Mouse (Mus musculus): ENCODE measurements at regions not wholly inside any gene's neighbourhood (a gene's known extent, or its start where the extent isn't known, plus 50 kb on each side); places are given as distances from the start of the nearest gene placed in this dataset.

DNA sequence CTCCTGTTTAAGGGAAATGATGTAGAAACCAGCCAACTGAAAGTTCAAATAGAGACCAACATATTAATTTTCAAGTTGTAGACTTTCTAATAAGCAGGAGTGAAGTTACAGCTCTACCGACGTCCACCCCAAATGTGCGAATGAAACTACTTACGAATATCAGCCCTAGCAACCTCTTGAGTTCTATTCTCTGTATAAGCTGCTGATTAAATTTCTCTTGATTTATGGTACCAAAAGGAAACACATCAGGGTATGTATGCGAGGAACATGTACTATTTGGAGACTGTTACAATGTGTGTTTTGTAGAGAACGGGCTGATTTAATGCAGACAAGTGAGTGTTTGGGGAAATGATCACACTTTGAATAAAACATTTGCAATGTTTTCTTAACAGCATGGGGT, 412.9 kb downstream of the Cd109 start:
- Histone ChIP-seq H3K9ac (replicated peaks; ENCODE audit: low read depth, low read length) (no peak overlapping the region), H3K4me3 (ENCODE audit: low read depth, low read length) (no peak overlapping the region), H3K27ac (ENCODE audit: low read depth, low read length) (no peak overlapping the region), H3K36me3 (ENCODE audit: control insufficient read depth, insufficient read depth, low read length) (no peaks in the 10 kb centered on the region), H3K4me2 (ENCODE audit: low read depth, low read length) (no peak overlapping the region), H3K9me3 (ENCODE audit: control insufficient read depth, low read length) (no peaks in the 10 kb centered on the region), H3K4me1 (ENCODE audit: control insufficient read depth, insufficient read depth, low read length) (no peaks in the 10 kb centered on the region), H3K27me3 (ENCODE audit: control insufficient read depth, insufficient read depth, low read length) (no peaks in the 10 kb centered on the region)
- no peak for ATAC-seq (ENCODE audit: low read depth)
- WGBS, result 79% methylated on average over 6 of the region's 6 CpGs

DNA sequence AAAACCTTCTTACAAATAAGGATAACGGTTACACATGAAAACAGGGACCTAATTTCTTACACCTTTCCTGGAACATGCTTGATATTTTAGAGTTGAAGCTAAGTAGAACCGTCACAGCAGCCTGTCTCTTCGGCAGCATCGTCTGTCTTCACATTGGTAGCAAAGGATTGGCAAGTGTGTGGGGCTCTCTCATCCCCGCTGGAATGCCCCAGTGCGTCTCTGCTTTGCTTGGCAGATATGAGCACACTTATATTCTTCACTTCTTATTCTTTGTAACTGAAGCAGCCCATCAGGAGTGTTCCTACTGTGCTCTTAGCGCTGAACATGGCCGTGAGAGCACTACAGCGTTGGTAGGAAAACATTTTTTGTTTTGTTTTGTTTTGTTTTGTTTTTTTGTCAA, 414.1 kb downstream of the Cd109 start:
- no peak for ATAC-seq (ENCODE audit: low read depth)
- no peaks in the 10 kb centered on the region for H3K36me3 ChIP-seq (ENCODE audit: control insufficient read depth, insufficient read depth, low read length)
- no peak overlapping the region for H3K4me2 ChIP-seq (ENCODE audit: low read depth, low read length)
- H3K9ac ChIP-seq (replicated peaks; ENCODE audit: low read depth, low read length), result no peak overlapping the region
- no peaks in the 10 kb centered on the region for H3K27me3 ChIP-seq (ENCODE audit: control insufficient read depth, insufficient read depth, low read length)
- H3K27ac ChIP-seq (ENCODE audit: low read depth, low read length), result no peak overlapping the region
- no peaks in the 10 kb centered on the region for H3K9me3 ChIP-seq (ENCODE audit: control insufficient read depth, low read length)
- no peak overlapping the region for H3K4me3 ChIP-seq (ENCODE audit: low read depth, low read length)
- H3K4me1 ChIP-seq (ENCODE audit: control insufficient read depth, insufficient read depth, low read length), result no peaks in the 10 kb centered on the region
- WGBS, result 85% methylated on average over 9 of the region's 9 CpGs

DNA sequence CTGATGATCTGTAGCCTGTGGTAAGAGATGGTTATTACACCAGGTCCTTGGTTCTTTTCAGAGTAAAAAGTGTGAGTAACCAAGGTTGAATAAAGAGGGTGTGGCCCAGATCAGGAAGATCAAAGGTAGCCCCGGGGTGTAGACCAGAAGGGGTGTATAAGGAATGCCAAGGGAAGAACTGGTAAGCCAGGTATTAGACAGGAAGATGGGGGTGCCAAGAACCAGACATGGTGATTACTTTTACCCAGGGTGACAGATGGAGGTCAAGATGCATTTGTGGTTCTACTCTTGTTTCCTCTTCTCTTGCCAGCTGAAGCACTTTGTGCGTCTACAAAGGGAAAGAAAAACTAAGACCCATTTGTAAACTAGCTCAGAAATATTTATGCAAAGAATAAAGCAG, 420.3 kb downstream of the Cd109 start:
- 70% methylated on average over 2 of the region's 2 CpGs for WGBS

DNA sequence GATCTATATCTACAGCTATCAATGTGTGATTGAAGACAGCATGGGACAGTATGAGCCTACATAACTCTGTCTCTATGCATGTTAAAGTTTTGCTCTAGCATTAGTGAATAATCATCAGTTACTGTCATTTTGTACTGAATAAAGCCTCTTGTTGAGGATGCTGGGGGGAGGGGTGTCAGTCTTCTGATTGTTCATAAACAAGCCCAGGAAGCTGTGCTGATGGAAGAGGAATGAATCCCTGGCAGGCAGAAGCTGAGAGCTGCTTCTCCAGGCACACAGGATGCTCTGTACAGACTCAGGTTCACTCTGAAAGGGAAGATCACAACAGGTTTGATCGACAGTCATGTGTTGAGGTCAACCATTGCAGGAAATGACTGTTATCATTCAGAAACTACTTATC, 421.7 kb downstream of the Cd109 start:
- H3K4me3 ChIP-seq (ENCODE audit: low read depth, low read length), result no peak overlapping the region
- no peak overlapping the region for H3K9ac ChIP-seq (replicated peaks; ENCODE audit: low read depth, low read length)
- H3K36me3 ChIP-seq (ENCODE audit: control insufficient read depth, insufficient read depth, low read length), result no peaks in the 10 kb centered on the region
- no peak overlapping the region for H3K27ac ChIP-seq (ENCODE audit: low read depth, low read length)
- H3K4me1 ChIP-seq (ENCODE audit: control insufficient read depth, insufficient read depth, low read length), result no peaks in the 10 kb centered on the region
- H3K27me3 ChIP-seq (ENCODE audit: control insufficient read depth, insufficient read depth, low read length), result no peaks in the 10 kb centered on the region
- ATAC-seq (ENCODE audit: low read depth), result no peak
- WGBS, result 73% methylated on average over 1 of the region's 1 CpGs
- H3K9me3 ChIP-seq (ENCODE audit: control insufficient read depth, low read length), result no peaks in the 10 kb centered on the region
- H3K4me2 ChIP-seq (ENCODE audit: low read depth, low read length), result no peak overlapping the region

More for the DNA sequence above, 420.3 kb downstream of the Cd109 start:
- no peak overlapping the region for H3K4me3 ChIP-seq (ENCODE audit: low read depth, low read length)
- H3K4me1 ChIP-seq (ENCODE audit: control insufficient read depth, insufficient read depth, low read length), result no peaks in the 10 kb centered on the region
- H3K4me2 ChIP-seq (ENCODE audit: low read depth, low read length), result no peak overlapping the region
- no peak overlapping the region for H3K9ac ChIP-seq (replicated peaks; ENCODE audit: low read depth, low read length)
- H3K27me3 ChIP-seq (ENCODE audit: control insufficient read depth, insufficient read depth, low read length), result no peaks in the 10 kb centered on the region
- no peak for ATAC-seq (ENCODE audit: low read depth)
- H3K9me3 ChIP-seq (ENCODE audit: control insufficient read depth, low read length), result no peaks in the 10 kb centered on the region
- no peak overlapping the region for H3K27ac ChIP-seq (ENCODE audit: low read depth, low read length)
- no peaks in the 10 kb centered on the region for H3K36me3 ChIP-seq (ENCODE audit: control insufficient read depth, insufficient read depth, low read length)

DNA sequence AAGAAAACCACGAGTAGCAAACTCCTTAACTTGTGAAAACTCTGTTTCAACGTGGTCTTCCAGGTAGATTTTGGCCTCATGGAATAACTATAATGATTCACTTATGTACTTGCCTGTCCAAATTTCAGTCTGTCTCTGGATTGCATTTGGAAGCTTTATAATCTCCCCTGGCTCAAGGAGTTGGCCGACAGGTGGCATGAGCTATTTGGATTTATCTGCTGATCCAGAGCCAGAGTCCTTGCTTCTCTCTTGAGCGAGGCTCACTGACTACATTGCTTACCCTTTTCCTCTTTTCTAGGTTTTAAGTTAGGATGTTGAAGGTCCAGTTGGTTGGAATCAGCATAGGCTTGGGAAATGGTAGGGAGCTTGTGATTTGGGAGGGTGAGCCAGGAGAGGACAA, 423.6 kb downstream of the Cd109 start:
- no peak for ATAC-seq (ENCODE audit: low read depth)
- WGBS, result 88% methylated on average over 4 of the region's 4 CpGs
- Histone ChIP-seq H3K4me1 (ENCODE audit: control insufficient read depth, insufficient read depth, low read length) (no peaks in the 10 kb centered on the region), H3K4me3 (ENCODE audit: low read depth, low read length) (no peak overlapping the region), H3K4me2 (ENCODE audit: low read depth, low read length) (no peak overlapping the region), H3K9me3 (ENCODE audit: control insufficient read depth, low read length) (no peaks in the 10 kb centered on the region), H3K36me3 (ENCODE audit: control insufficient read depth, insufficient read depth, low read length) (no peaks in the 10 kb centered on the region), H3K27me3 (ENCODE audit: control insufficient read depth, insufficient read depth, low read length) (no peaks in the 10 kb centered on the region), H3K27ac (ENCODE audit: low read depth, low read length) (no peak overlapping the region), H3K9ac (replicated peaks; ENCODE audit: low read depth, low read length) (no peak overlapping the region)

DNA sequence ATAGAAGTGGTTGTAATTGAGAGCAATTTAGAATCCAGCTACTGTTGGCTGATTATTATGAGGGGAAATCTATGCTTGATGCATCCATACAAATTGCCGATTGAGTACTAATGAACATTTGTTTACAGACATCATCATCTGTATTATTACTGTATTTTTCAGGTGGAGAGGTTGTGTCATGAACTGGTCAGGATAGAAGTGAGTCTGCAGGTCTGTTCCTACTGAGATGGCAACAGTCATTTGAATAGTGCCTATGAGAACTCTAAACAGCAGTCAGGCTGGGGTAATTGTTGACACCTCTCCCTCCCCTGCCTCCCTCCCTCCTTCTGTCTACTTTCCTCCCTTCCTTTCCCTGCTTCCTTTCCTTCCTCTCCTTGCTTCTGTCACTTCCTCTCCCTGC, 429.0 kb downstream of the Cd109 start:
- Histone ChIP-seq H3K36me3 (ENCODE audit: control insufficient read depth, insufficient read depth, low read length) (no peaks in the 10 kb centered on the region), H3K27ac (ENCODE audit: low read depth, low read length) (no peak overlapping the region), H3K27me3 (ENCODE audit: control insufficient read depth, insufficient read depth, low read length) (no peaks in the 10 kb centered on the region), H3K9ac (replicated peaks; ENCODE audit: low read depth, low read length) (no peak overlapping the region), H3K4me1 (ENCODE audit: control insufficient read depth, insufficient read depth, low read length) (no peaks in the 10 kb centered on the region), H3K9me3 (ENCODE audit: control insufficient read depth, low read length) (no peaks in the 10 kb centered on the region), H3K4me2 (ENCODE audit: low read depth, low read length) (no peak overlapping the region), H3K4me3 (ENCODE audit: low read depth, low read length) (no peak overlapping the region)
- ATAC-seq (ENCODE audit: low read depth), result no peak
- 57% methylated on average over 1 of the region's 1 CpGs for WGBS

DNA sequence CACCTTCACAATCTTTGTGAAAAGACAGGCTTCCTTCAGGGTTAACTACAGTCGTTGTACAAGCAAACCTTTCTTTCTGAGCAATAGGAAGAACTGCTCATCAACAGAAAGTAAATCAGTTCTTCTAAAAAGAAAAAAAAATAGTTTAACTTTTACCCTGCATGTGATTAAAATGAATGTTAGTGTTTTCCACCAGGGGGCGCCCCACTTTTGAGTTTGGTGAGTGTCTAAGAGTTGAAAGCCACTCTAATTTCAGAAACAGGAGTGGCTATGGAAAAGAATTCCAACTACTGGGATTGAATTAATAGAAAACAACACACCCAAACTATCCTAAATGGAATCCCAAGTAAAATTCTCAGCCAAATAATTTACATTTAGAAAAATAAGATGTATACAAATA, 430.0 kb downstream of the Cd109 start:
- 5% methylated on average over 2 of the region's 2 CpGs for WGBS
- H3K27ac ChIP-seq (ENCODE audit: low read depth, low read length), result no peak overlapping the region

DNA sequence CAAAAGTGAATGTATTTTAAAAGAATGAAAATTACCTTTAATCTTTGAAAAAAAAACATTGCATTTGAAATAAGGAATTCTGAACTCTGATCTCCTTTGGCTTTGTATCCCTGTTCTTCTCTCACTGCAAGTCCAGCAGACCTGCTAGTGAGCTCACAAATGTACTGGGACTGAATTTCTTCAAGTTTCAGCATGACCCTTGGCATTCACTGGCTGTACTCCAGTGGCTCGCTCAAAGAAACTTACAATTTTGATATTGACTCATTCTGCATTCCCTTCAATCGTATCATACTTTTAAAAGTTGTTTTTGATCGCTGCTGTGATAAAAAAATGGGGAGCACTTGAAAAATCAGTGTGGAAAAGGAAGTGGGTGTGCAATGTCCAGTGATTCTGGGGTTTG, 456.6 kb downstream of the Cd109 start:
- H3K36me3 ChIP-seq (ENCODE audit: control insufficient read depth, insufficient read depth, low read length), result no peaks in the 10 kb centered on the region
- H3K27me3 ChIP-seq (ENCODE audit: control insufficient read depth, insufficient read depth, low read length), result no peaks in the 10 kb centered on the region
- no peak for ATAC-seq (ENCODE audit: low read depth)
- no peak overlapping the region for H3K9ac ChIP-seq (replicated peaks; ENCODE audit: low read depth, low read length)
- 86% methylated on average over 3 of the region's 3 CpGs for WGBS
- H3K27ac ChIP-seq (ENCODE audit: low read depth, low read length), result no peak overlapping the region
- H3K4me3 ChIP-seq (ENCODE audit: low read depth, low read length), result no peak overlapping the region
- H3K4me1 ChIP-seq (ENCODE audit: control insufficient read depth, insufficient read depth, low read length), result no peaks in the 10 kb centered on the region
- no peak overlapping the region for H3K4me2 ChIP-seq (ENCODE audit: low read depth, low read length)
- H3K9me3 ChIP-seq (ENCODE audit: control insufficient read depth, low read length), result no peaks in the 10 kb centered on the region

More for the DNA sequence above, 430.0 kb downstream of the Cd109 start:
- no peaks in the 10 kb centered on the region for H3K36me3 ChIP-seq (ENCODE audit: control insufficient read depth, insufficient read depth, low read length)
- no peak overlapping the region for H3K9ac ChIP-seq (replicated peaks; ENCODE audit: low read depth, low read length)
- H3K27me3 ChIP-seq (ENCODE audit: control insufficient read depth, insufficient read depth, low read length), result no peaks in the 10 kb centered on the region
- H3K4me2 ChIP-seq (ENCODE audit: low read depth, low read length), result no peak overlapping the region
- ATAC-seq (ENCODE audit: low read depth), result no peak
- H3K4me1 ChIP-seq (ENCODE audit: control insufficient read depth, insufficient read depth, low read length), result no peaks in the 10 kb centered on the region
- H3K4me3 ChIP-seq (ENCODE audit: low read depth, low read length), result no peak overlapping the region
- H3K9me3 ChIP-seq (ENCODE audit: control insufficient read depth, low read length), result no peaks in the 10 kb centered on the region

DNA sequence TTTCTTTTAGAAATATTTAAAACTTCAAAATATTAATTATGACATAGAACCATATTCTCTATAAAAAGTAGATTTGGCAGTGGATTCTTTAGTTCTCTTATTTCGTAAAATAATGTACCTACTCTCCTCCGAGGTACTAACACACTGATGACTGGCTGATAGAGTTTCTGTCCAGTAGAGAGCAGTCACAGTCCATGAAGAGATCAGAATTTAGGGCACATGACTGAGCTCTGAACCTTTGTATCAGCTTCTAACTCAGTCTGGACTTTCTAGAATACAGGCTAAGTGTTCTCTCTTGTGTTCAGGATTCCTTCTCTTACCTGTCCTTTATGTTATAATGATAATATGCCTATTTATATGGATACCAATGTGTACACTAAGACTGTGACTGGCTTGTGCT, 494.3 kb downstream of the Cd109 start:
- no peaks in the 10 kb centered on the region for H3K4me1 ChIP-seq (ENCODE audit: control insufficient read depth, insufficient read depth, low read length)
- no peaks in the 10 kb centered on the region for H3K36me3 ChIP-seq (ENCODE audit: control insufficient read depth, insufficient read depth, low read length)
- H3K4me3 ChIP-seq (ENCODE audit: low read depth, low read length), result no peak overlapping the region
- H3K9ac ChIP-seq (replicated peaks; ENCODE audit: low read depth, low read length), result no peak overlapping the region
- ATAC-seq (ENCODE audit: low read depth), result peak; percentile 69; the same call in 1 of the 2 replicates
- H3K4me2 ChIP-seq (ENCODE audit: low read depth, low read length), result no peak overlapping the region
- no peaks in the 10 kb centered on the region for H3K9me3 ChIP-seq (ENCODE audit: control insufficient read depth, low read length)
- no peak overlapping the region for H3K27ac ChIP-seq (ENCODE audit: low read depth, low read length)
- H3K27me3 ChIP-seq (ENCODE audit: control insufficient read depth, insufficient read depth, low read length), result no peaks in the 10 kb centered on the region
- 86% methylated on average over 2 of the region's 2 CpGs for WGBS

DNA sequence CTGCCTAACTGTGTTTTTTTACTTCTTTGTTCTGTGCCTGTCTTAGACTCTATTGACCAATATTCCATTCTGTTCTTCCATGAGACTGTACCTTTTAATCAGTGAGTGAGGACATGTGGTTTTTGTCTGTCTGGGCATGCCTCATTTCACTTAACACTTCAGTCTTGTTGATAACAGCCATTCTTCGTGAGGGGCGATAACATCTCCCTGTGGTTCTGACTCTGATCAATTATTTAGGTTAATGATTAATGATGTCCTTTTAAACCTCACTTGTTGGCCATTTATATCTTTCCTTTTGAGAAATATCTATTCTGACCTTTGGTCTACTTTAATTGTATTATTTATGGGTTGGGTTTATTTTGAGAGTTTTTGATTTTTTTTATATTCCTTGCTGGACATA, 496.0 kb downstream of the Cd109 start:
- WGBS, result 46% methylated on average over 2 of the region's 2 CpGs
- H3K4me3 ChIP-seq (ENCODE audit: low read depth, low read length), result no peak overlapping the region

More for the DNA sequence above, 496.0 kb downstream of the Cd109 start:
- H3K27ac ChIP-seq (ENCODE audit: low read depth, low read length), result no peak overlapping the region
- H3K36me3 ChIP-seq (ENCODE audit: control insufficient read depth, insufficient read depth, low read length), result no peaks in the 10 kb centered on the region
- no peak overlapping the region for H3K9ac ChIP-seq (replicated peaks; ENCODE audit: low read depth, low read length)
- H3K4me2 ChIP-seq (ENCODE audit: low read depth, low read length), result no peak overlapping the region
- H3K27me3 ChIP-seq (ENCODE audit: control insufficient read depth, insufficient read depth, low read length), result no peaks in the 10 kb centered on the region
- no peaks in the 10 kb centered on the region for H3K9me3 ChIP-seq (ENCODE audit: control insufficient read depth, low read length)
- ATAC-seq (ENCODE audit: low read depth), result no peak
- no peaks in the 10 kb centered on the region for H3K4me1 ChIP-seq (ENCODE audit: control insufficient read depth, insufficient read depth, low read length)
